Mouse (Mus musculus): Measurements from ENCODE around the gene Abhd8.
A peak's percentile ranks its signal among the peaks of the same experiment; 100 is the strongest.

Gene Abhd8

DNA sequence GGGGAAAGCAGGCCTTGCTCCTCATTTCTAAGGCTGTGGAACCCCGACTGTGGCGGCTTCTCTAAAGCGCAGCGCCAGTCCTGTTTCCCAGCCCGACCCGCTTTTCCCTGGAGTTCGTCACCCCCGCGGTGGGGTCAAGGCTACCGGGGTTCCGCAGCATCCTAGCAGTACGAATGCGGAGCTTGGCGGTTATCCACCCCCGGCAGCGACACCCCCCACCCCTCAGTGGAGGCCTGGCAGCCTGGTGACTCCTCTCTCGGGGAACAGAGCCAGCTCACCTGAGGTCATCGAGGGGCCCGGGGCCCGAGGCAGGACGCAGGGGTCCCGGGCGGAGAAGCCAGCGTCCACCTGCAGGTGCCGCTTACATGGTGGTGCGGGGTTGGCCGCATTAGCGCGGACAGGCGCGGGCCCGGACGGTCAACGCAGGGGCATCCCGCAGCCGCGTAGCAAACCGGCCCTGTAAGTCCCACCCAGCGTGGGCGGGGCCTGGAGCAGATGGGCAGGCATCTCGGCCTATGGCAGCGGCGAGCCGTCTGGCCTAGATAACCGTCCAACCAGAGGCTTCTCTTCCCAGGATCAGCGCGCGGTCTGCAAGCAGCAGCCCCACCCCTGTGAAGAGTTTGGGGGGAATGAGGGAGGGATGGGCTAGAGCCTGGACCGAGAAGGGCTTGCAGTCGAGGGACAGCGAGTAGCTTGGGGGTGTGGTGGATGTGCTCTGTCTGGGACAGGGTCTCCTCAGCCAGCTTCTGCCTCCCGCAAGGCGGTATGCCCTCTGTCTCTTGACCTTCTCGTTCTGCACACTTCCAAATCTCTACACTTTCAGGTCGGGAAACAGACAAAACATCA lies at the start of gene Abhd8:
Abhd8 (minus strand) TSS at position 468 of the 846 bp plus-strand sequence.
- DNase-seq (ENCODE audit: low read depth, low spot score), result peak; percentile 97

DNA sequence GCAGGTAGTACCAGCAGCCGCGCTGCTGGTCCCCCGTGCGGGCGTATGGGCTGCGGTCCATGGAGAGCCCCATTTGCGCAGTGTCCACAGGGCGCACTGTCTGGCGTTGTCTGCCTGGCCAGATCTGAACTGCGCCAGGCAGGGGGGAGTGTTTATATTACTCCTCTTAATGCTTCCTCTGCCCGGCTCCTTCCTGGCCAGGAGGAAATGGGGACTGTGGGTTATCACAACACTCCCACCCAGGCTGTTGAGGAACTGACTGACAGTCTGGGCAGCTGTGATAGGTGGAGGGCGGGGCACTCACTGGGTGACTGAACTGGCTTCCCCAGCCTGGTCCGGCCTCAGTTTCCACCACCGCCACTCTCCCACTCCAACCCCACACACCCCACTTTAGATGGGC lies 48.2 kb upstream of the Abhd8 start, which contains the start of gene Plvap:
Plvap (minus strand) TSS at position 109 of the 400 bp plus-strand sequence.
- DNase-seq (ENCODE audit: low read depth, low spot score), result peak; percentile 37

DNA sequence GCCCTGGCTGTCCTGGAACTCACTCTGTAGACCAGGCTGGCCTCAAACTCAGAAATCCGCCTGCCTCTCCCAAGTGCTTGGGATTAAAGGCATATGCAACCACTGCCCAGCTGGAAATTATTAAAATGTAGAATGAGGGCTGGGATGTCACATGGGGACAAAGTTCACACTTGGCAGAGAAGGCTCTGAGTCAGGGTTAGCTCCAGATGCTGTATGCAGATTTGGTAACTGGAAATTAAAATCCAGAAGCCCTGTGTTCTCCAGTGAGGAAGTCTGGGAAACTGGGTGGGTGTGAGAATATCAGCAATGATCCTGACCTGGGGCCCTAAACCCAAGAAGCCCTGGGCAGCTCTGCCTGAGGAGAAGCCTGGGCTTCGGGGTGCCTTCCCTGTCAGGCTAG lies 45.9 kb upstream of the Abhd8 start:
- no peak for DNase-seq (ENCODE audit: low read depth, low spot score)

DNA sequence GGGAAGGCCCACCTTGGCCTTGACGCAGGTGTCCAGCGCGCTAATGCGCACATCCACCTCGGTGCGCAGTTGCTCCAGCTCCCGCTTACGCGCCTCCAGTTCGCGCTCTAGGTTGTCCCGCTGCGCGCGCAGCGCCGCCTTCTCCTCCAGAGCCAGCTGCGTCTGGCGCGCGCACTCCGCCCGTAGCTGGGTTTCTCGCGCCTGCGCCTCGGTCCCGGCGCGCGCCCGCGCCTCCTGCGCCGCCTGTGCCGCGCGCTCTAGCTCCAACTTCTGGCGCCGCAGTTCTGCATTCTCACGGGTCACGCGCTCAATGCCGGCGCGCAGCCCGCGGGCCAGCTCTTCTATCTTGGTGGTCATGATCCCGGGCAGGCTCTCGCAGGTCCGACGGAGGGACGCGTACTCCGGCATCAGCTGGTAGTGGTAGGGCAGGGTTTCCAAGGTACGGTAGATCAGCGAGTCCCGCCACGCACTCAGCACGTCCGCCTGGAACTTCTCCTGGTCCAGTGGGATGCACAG lies 44.2 kb upstream of the Abhd8 start:
- DNase-seq (ENCODE audit: low read depth, low spot score), result peak; percentile 98

DNA sequence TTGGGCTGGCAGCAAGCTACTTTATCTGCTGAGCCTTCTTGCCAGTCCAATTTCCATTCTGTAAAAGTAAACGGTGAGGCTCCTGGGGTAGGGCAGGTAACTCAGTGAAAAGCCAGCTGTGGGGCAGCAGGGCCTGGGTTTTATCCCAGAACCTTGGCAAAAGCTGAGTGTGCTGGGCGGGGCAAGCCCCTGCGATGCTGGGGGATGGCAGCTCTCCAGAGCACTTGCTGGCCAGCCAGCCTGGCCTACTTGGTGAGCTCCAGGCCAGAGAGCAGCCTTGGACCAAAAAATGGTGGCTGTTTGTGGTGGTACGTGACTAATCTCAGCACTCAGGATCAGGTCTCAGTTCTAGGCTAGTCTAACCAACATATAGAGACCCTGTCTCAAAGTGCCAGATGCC lies 42.5 kb upstream of the Abhd8 start:
- no peak for DNase-seq (ENCODE audit: low read depth, low spot score)

DNA sequence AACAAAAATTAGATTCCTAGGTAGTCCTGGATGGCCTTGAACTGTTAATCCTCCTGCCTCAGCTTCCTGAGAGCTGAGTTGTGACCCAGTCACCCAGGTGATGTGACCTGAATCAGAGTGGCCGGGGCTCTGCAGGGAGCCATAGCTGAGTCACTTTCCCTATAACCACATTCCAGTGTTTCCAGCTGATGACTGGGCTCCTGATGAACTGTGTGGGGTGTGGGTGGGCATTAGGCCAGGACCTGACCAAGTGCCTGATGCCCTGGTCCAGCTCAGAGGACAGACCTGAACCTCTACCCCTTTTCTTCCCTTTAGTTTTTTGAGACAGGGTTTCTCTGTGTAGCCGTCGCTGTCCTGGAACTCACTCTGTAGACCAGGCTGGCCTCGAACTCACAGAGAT lies 41.9 kb upstream of the Abhd8 start:
- no peak for DNase-seq (ENCODE audit: low read depth, low spot score)

DNA sequence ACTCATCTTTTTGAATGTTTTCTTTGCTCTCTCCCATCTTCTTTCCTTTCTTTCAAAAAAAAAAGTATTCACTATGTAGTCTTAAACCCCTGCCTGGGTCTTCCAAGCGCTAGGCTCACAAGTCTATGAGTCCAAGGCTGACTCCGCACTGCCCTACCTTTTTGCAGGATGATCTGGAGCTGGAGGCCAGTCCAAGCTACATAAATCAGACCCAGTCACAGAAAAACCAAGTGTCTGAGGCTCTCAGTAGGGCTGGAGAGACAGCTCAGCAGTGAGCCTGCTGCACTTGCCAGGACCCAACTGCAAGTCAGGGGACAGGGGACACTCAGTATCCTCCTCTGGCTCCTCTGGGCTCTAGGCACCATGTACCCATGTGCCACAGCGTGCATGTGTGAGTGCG lies 40.9 kb upstream of the Abhd8 start:
- no peak for DNase-seq (ENCODE audit: low read depth, low spot score)

DNA sequence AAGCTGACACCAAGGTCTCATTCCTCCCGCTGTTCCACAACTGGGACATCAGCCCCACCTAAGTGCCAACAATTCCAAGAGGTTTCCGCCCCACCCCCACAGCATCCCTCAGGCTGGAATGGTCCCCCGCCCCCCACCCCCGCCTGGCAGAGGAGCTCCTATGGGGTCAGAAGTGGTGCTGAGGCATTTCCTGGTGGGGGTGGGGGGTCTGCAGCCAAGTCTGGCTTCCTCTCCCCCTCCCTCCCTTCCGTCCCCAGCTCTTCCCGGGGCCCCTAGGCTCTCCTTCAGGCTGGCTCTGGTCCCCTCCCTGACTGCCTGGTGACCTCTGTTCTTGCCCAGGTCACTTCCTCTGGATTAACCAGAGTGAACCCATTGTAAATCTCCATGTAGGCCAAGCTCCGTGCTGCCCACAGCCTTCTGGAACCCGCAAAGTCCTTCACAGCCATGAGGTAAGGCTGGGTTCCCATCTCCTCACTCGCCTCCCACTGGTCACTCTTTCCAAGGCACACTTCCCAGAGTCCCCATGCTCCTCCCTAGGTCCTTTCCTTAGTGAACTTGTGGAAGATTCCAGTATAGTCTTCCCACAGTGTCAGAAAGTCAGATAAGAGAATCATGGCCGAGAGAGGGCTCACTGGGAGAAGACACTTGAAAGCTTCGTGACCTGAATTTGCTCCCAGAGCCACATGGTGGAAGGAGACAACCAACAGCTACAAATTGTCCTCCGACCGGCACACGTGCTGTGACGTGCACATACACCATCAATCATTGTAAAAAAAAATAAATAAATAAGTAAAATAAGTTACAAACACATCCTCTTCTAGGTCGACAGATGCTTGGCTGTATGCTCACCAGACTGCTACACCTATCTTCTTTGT lies 35.6 kb upstream of the Abhd8 start:
- peak; percentile 67 for DNase-seq (ENCODE audit: low read depth, low spot score)

DNA sequence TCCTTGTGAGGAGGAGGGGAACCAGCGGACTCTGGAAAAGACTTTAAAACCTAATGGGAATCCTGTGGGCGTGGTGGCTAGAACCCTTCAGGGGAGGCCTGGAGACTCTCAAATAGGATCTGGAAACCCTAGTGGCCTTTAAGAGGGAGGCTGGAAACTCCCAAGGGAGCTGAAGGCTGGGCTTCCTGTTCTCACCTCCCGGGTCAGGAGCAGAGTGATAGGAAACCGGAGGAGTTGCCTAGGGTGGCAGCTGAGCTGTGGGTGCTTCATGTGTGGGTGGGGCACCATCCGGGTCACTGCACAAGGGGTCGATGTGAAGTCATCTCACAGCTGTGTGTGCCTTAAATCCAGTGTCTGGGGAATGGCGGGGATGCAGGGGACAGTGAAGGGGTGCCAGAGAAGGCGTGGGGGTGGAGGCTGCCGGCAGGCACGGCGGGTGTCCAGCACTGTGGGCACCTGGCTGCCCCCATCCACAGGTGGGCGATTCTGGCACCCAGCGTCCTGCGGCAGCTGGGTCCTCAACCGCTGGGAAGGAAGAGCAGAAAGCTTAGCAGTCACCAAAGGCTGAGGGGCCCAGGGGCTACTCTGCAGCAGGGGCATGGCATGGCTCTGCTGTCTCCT lies 34.5 kb upstream of the Abhd8 start:
- DNase-seq (ENCODE audit: low read depth, low spot score), result peak; percentile 67

DNA sequence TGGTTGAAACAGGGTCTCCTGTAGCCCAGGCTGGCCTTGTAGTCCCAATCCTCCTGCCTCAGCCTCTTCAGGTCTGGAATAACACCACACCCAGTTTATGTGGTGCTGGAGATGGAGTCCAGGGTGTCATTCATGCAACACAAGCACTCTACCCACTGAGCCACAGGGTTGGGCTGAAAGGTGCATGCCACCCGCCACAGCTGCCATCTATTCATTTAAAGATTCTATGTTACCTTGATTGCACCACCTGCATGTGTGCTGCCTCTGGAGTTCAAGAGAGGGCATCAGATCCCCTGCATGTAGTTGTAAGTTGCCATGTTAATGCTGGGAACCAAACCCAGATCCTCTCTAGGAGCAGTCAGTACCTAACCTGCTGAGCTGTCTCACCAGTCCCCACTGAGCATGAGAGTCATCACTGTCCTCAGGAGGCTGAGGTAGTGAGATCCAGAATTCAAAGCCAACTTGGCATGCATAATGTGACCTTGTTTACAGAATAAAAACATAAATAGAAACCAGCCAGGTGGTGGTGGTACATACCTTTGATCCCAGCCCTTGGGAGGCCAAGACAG lies 33.7 kb upstream of the Abhd8 start:
- DNase-seq (ENCODE audit: low read depth, low spot score), result no peak

DNA sequence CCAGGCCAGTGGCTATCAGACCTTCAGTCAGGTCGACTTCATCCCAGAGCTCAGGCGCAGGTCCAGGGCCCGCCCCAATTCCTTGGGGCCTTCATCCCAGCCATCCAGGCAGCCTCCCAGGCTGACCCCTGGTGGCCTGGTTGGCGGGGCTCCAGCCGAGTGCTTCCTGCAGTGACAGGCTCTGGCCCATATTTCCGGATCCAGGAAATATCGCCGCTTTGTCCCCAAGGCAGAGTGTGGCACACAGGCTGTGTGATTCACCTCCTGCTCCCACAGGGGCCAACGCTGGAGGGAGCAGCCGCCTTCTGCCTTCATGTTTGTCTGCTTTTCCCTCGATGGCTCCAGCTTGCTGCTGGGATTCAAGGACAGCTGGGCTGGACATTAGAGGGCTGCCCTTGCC lies 33.0 kb upstream of the Abhd8 start:
- DNase-seq (ENCODE audit: low read depth, low spot score), result peak; percentile 23

DNA sequence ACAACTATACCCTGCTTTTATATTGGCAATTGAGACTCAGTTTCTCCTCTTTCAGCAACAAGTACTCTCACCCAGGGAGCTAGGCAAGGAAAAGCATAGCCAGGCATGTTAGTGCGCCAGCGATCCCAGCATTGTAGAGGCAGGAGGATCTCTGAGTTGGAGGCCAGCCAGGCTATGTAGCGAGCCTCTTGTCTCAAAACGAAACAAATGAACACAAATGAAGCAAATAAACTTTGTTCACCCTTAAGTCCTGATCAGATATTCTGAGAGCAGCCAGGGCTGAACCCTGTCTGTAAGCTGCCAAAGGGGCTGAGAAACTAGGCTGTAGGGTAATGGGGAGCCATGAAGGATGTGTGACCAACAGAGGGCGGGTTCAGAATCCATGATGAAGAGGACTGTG lies 32.4 kb upstream of the Abhd8 start:
- DNase-seq (ENCODE audit: low read depth, low spot score), result no peak

DNA sequence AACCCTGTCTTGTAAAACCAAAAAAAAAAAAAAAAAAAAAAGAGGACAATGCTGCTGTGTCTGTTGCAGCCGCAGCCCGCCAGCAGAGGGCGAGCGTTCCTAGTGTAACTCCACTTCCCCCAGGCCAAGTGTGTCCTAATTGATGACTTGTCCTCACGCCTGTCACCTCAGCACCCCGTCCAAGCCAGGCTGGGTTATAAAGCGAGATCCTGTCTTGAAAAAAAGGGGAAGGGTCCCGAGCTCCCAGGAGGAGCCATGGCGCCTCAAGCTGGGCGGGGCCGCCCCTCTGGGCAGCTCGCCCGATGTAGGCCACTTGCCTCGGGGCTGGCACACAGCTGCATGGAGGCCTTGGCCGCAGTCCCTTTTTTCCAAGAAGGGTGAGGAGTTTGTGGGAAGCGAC lies 31.6 kb upstream of the Abhd8 start:
- peak; percentile 87 for DNase-seq (ENCODE audit: low read depth, low spot score)

DNA sequence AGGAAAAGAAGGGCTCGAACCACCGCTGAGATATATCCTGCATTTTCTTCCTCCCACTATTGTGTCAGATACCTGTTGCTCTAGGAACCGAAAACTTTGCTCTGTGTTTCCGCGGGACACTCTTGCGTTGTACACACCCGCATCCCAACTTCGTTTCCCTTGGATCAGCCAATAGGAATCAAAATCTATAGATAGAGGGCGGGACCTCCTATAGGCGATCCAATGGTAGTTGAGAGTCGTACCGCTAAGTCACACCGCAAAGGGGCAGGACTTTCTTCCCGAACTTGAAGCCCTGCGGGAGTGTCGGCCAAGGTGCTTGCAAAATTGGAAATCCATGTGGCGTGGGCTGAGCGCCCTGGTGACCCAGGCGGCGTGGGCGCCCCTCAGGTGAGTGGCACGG lies 25.0 kb upstream of the Abhd8 start:
- peak; percentile 97 for DNase-seq (ENCODE audit: low read depth, low spot score)

DNA sequence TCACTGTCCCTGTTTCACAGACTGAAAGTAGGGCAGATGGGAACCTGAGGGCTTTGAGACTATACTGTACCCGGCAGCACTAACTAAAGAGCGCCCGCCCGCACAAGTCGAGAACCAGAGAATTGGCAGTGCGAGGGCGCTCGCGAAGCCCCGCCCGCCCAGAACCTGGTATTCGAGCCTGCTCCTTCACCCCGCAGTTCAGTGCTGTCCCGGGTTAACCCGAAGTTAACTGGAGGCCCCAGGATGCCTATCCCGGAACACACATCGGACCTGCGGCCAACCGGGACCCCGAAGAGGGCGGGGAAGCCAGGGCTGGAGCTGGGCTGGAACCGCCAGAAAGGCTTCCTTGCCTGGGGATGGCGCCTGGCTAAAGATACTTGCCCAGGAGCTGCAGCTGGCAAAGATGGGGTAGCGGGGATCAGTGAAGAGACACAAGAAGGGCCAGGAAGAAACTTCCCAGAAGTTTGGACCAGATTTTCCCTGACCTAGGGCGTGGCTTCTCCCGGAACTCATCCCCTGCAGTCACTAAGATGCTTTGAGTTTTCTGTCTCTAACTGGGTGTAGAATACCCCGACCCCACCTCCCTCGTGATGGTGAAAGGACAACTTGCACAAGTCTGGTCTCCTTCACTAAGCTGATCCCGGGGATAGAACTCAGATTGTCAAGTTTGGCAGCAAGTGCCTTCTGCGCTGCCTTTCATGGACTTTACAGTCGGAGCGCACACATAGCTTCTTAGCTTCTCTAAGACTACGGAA lies 24.4 kb upstream of the Abhd8 start, which contains the start of gene Gtpbp3:
Gtpbp3 (plus strand) TSS at position 413 of the 755 bp plus-strand sequence.
- DNase-seq (ENCODE audit: low read depth, low spot score), result peak; percentile 77

DNA sequence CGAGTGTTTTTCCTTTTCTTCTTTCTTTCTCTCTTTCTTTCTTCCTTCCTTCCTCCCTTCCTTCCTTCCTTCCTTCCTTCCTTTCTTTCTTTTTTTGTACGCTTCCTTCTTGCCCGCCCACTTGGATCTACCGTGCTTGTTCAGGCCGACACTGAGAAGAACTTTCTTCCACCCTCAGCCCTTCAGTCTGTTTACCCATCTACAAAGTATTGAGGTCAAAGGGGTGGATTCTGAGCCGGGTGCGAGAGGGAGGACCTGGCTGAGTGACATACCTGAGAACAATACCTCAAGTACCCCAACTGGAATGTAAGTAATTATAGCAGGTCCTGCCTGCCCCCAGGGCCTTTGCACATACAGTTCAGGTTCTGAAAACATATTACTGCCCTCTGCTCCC lies 22.7 kb upstream of the Abhd8 start:
- DNase-seq (ENCODE audit: low read depth, low spot score), result peak; percentile 46

DNA sequence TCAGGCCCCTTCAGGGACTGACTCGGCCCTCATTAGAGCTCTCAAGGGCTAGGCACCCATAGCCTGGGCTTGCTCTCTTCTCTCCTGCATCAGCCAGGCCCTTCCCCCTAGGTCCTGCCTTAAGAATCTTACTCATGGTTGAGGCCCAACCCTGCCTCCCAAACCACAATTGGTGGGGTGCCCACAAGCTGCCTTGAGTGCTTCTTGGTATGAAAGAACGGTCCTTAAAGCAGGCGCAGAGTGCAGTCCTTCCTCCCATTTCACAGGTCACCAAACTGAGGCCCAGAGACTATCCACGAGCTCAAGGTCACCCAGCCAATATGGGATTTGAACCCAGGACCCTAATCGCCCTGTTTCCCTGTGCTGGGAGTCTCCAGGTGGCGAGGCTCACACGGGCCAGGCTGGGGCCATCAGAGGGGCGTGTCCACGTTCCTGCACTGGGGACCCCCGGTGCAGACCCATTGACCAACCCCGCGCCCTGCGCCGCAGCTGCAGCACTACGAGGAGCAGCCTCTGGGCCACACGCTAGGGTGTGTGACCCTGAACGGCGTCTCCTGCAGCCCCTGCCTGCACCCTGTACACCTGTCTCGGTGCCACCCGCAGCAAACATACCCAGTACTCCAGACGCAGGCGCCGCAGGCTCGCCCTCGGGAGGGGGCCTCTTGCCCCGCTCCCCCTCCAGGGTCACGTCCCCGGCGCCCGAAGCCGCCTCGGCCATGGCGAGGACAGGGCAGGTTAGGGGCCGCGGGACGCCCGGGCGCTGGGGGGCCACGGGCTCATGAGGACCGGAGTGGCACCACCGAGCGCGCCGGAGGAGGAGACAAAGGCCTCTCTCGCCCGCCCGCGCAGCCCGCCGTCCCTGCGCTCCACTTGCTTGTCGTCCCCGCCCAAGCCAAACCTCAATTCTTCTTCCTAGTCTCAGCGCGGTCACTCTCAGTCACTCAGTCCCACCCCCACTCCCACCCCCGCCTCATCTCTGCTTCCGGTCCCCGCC lies 22.0 kb upstream of the Abhd8 start, which contains the start of gene Ano8:
Ano8 (minus strand) TSS at position 822 of the 994 bp plus-strand sequence.
- peak; percentile 93 for DNase-seq (ENCODE audit: low read depth, low spot score)

DNA sequence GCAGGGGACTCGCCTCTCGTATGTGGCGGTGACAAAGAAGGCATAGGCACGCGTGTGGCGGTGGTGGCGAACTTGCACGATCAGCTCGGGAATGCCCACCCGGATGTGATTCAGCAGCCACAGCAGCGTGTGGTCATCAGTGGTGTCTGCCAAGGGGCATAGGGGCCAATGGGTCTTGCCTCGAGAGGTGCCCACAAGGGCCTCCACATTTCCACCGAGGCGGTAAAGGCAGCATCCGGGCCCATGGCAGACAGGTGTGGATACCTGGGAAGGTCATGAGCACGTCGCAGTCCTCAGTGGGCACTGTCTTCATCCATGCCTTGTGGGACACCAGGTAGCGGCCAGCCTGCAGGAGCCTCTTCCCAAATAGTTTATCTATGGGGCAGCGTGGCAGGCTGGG lies 21.3 kb upstream of the Abhd8 start:
- DNase-seq (ENCODE audit: low read depth, low spot score), result no peak

DNA sequence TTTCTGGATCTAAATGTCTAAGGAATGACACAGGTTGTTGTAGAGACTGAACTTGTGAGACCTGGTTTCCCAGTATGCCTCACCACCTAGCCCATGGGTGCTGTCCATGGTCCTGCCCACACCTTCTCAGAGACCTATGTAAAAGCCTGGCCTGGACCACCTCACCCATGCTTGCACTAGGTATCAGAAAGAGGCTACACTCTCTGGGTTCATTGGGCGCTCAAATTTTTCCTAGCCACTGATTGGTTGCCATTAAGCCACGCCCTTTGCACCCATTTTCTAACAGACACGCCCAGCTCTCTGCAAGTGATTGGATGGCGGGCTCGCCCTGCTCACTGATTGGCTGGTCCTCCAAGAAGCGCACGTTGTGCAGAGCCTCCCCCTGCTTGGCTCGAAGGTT lies 20.5 kb upstream of the Abhd8 start:
- DNase-seq (ENCODE audit: low read depth, low spot score), result peak; percentile 96
